8 mouse cellular contexts compared by ENCODE assay signal in genomic region chr19:8989567-8990431, GRCm38 (mm10). TPM values are rescaled to one million over a fixed set of nuclear protein-coding genes. Genes with fewer than 3 reads are reported as not detected.
DNase-seq lines count a peak whose midpoint lies in the region; ATAC-seq and TF ChIP-seq lines count a peak whose summit lies in the region.

No protein-coding gene starts in this region.

- WGBS in hindbrain, embryonic 15.5 days: under 1% methylated on average over 53 of the region's 53 CpGs
- 1% methylated on average over 53 of the region's 53 CpGs for WGBS in liver, embryonic 12.5 days (ENCODE audit: insufficient replicate concordance)

- peak overlapping the region; percentile 65 for H3K9ac ChIP-seq in ES-Bruce4 (ENCODE audit: low read depth, poor library complexity, severe bottlenecking)
- H3K9ac ChIP-seq in hindbrain, embryonic 15.5 days: peak overlapping the region; percentile 34
- peak overlapping the region; percentile 60 for H3K9ac ChIP-seq in liver, embryonic 12.5 days

- no peak for TF ChIP-seq POLR2A in ES-Bruce4 (IDR thresholded peaks at IDR 0.05; ENCODE audit: insufficient read depth, low read length)

- peaks cover 8% of the 10 kb centered on the region for H3K4me1 ChIP-seq in ES-Bruce4 (ENCODE audit: control insufficient read depth, insufficient read depth, low read length)
- H3K4me1 ChIP-seq in hindbrain, embryonic 15.5 days (replicated peaks): peaks cover 36% of the 10 kb centered on the region
- H3K4me1 ChIP-seq in liver, embryonic 12.5 days: peaks cover 42% of the 10 kb centered on the region

- peak overlapping the region; percentile 29 for H3K27ac ChIP-seq in ES-Bruce4 (ENCODE audit: insufficient read depth, low read length)
- peak overlapping the region; percentile 100 for H3K27ac ChIP-seq in gastrocnemius, adult 2 months
- H3K27ac ChIP-seq in hindbrain, embryonic 15.5 days (replicated peaks): peak overlapping the region; percentile 63
- 0 out of 2 replicates have a peak overlapping the region, but pooled peaks have one; percentile 9 for H3K27ac ChIP-seq in liver, embryonic 12.5 days

- intact Hi-C loops in gastrocnemius, adult 2 months (cut with DNase I): loop anchor here (5.0 kb wide), 1 partner anchor 38 kb away; no protein-coding TSS in a partner anchor

- no peaks in the 10 kb centered on the region for H3K27me3 ChIP-seq in ES-Bruce4 (ENCODE audit: control insufficient read depth, insufficient read depth, low read length, poor library complexity, severe bottlenecking)
- H3K27me3 ChIP-seq in hindbrain, embryonic 15.5 days: peaks cover 36% of the 10 kb centered on the region
- H3K27me3 ChIP-seq in liver, embryonic 12.5 days (replicated peaks): peaks cover 66% of the 10 kb centered on the region

- ATAC-seq in hindbrain, embryonic 15.5 days (ENCODE audit: low FRiP score, low read depth): peak; percentile 51; the same call in 1 of the 2 replicates
- ATAC-seq in liver, embryonic 12.5 days: peak; percentile 30

- peak; percentile 91 for DNase-seq in adrenal gland, postnatal 14 days
- peak; percentile 95 for DNase-seq in gastrocnemius, adult 2 months
- DNase-seq in natural killer cell, adult 2 months (ENCODE audit: low spot score in 2 of 2): peak; percentile 69 to 74
- DNase-seq in urinary bladder, adult 18-20 months (ENCODE audit: low spot score in 2 of 2): peak; percentile 88 to 92
- no peak for DNase-seq in c-Kit-positive CD71-positive TER-119-positive erythroid progenitor cells, embryonic 14.5 days (ENCODE audit: low spot score)

- peak overlapping the region; percentile 79 for H3K4me3 ChIP-seq in ES-Bruce4 (ENCODE audit: low read depth, low read length)
- H3K4me3 ChIP-seq in gastrocnemius, adult 2 months: peak overlapping the region; percentile 99
- peak overlapping the region; percentile 49 for H3K4me3 ChIP-seq in hindbrain, embryonic 15.5 days
- H3K4me3 ChIP-seq in liver, embryonic 12.5 days: peak overlapping the region; percentile 59

- H3K9me3 ChIP-seq in ES-Bruce4 (replicated peaks; ENCODE audit: control insufficient read depth, insufficient read depth, low read length, poor library complexity, severe bottlenecking): no peaks in the 10 kb centered on the region
- H3K9me3 ChIP-seq in hindbrain, embryonic 15.5 days: no peaks in the 10 kb centered on the region
- H3K9me3 ChIP-seq in liver, embryonic 12.5 days (replicated peaks): no peaks in the 10 kb centered on the region

- no peak for TF ChIP-seq CTCF in ES-Bruce4 (IDR thresholded peaks at IDR 0.05; ENCODE audit: low read depth, low read length)
- peak; percentile 40 for TF ChIP-seq CTCF in gastrocnemius, adult 2 months (IDR thresholded peaks at IDR 0.05)

- TF ChIP-seq EP300 in ES-Bruce4 (IDR thresholded peaks at IDR 0.05; ENCODE audit: insufficient read depth, low read depth, low read length): peak; percentile 37; the same call in 1 of the 2 replicates

- H3K36me3 ChIP-seq in ES-Bruce4 (ENCODE audit: control insufficient read depth, insufficient read depth, low read length, poor library complexity, severe bottlenecking): no peaks in the 10 kb centered on the region
- H3K36me3 ChIP-seq in hindbrain, embryonic 15.5 days: no peaks in the 10 kb centered on the region
- no peaks in the 10 kb centered on the region for H3K36me3 ChIP-seq in liver, embryonic 12.5 days

- peak overlapping the region; percentile 74 for H3K4me2 ChIP-seq in hindbrain, embryonic 15.5 days
- H3K4me2 ChIP-seq in liver, embryonic 12.5 days: peak overlapping the region; percentile 87

RNA-seq across cellular contexts. Expression of gene Ahnak, which starts 0.7 kb away (rescaled TPM):
- 162 and 163 TPM in 2 replicates for polyA plus RNA-seq in ES-Bruce4 (2011; ENCODE audit: insufficient read depth, insufficient read length, low read depth, missing spikeins)
- 157 and 186 TPM in 2 replicates for total RNA-seq in adrenal gland, postnatal 14 days (2021)
- 100 to 1,000 TPM; 212 to 217 TPM for total RNA-seq in gastrocnemius, adult 2 months (2021)
- polyA plus RNA-seq in hindbrain, embryonic 15.5 days (2015; fragmentation: Nextera tagmentation; extraction: Ambion mirVana): 4.6 TPM in 2 replicates
- 1.8 and 2.0 TPM in 2 replicates for polyA plus RNA-seq in liver, embryonic 12.5 days (2016; fragmentation: Nextera tagmentation; extraction: Ambion mirVana)

RNA-seq across cellular contexts. Expression of gene Eef1g, which starts 23.0 kb away (rescaled TPM):
- 1,175 and 1,274 TPM in 2 replicates for polyA plus RNA-seq in ES-Bruce4 (2011; ENCODE audit: insufficient read depth, insufficient read length, low read depth, missing spikeins)
- total RNA-seq in adrenal gland, postnatal 14 days (2021): 355 and 413 TPM in 2 replicates
- total RNA-seq in gastrocnemius, adult 2 months (2021): 100 to 1,000 TPM; 423 to 463 TPM
- polyA plus RNA-seq in hindbrain, embryonic 15.5 days (2015; fragmentation: Nextera tagmentation; extraction: Ambion mirVana): 289 TPM in 2 replicates
- polyA plus RNA-seq in liver, embryonic 12.5 days (2016; fragmentation: Nextera tagmentation; extraction: Ambion mirVana): 358 and 366 TPM in 2 replicates

RNA-seq across cellular contexts. Expression of gene Tut1, which starts 36.2 kb away (rescaled TPM):
- polyA plus RNA-seq in ES-Bruce4 (2011; ENCODE audit: insufficient read depth, insufficient read length, low read depth, missing spikeins): 26.4 and 30.1 TPM in 2 replicates
- total RNA-seq in adrenal gland, postnatal 14 days (2021): 20.2 and 21.7 TPM in 2 replicates
- total RNA-seq in gastrocnemius, adult 2 months (2021): 10 to 100 TPM in 1 of 2 experiments, 1 to 10 TPM in 1; 7.9 to 10.4 TPM
- 24.9 and 25.4 TPM in 2 replicates for polyA plus RNA-seq in hindbrain, embryonic 15.5 days (2015; fragmentation: Nextera tagmentation; extraction: Ambion mirVana)
- polyA plus RNA-seq in liver, embryonic 12.5 days (2016; fragmentation: Nextera tagmentation; extraction: Ambion mirVana): 26.0 and 27.7 TPM in 2 replicates

RNA-seq across cellular contexts. Expression of gene Mta2, which starts 48.1 kb away (rescaled TPM):
- 106 and 108 TPM in 2 replicates for polyA plus RNA-seq in ES-Bruce4 (2011; ENCODE audit: insufficient read depth, insufficient read length, low read depth, missing spikeins)
- total RNA-seq in adrenal gland, postnatal 14 days (2021): 93.1 and 105 TPM in 2 replicates
- 10 to 100 TPM; 23.5 to 27.2 TPM for total RNA-seq in gastrocnemius, adult 2 months (2021)
- polyA plus RNA-seq in hindbrain, embryonic 15.5 days (2015; fragmentation: Nextera tagmentation; extraction: Ambion mirVana): 103 and 109 TPM in 2 replicates
- 138 and 140 TPM in 2 replicates for polyA plus RNA-seq in liver, embryonic 12.5 days (2016; fragmentation: Nextera tagmentation; extraction: Ambion mirVana)

Comparison
In these comparisons a context has a peak if more than half of its experiments do, and no peak if none do; other contexts are left out.
1. H3K27ac ChIP-seq: peak in every context shown above with its lines; median percentile 100 in gastrocnemius, adult 2 months; 63 in hindbrain, embryonic 15.5 days; 29 in ES-Bruce4; 9 in liver, embryonic 12.5 days.
2. H3K4me3 ChIP-seq: peak in every context shown above with its lines; median percentile 99 in gastrocnemius, adult 2 months; 79 in ES-Bruce4; 59 in liver, embryonic 12.5 days; 49 in hindbrain, embryonic 15.5 days.
3. RNA of gene Ahnak, which starts 0.7 kb away (polyA plus RNA-seq): 162 to 163 TPM in ES-Bruce4; 4.6 TPM in hindbrain, embryonic 15.5 days and 1.8 to 2.0 TPM in liver, embryonic 12.5 days; every median in the first group is over 10 times any median in the second.
4. Peak in every context shown above with its lines, with median percentiles within 50 percentile points of each other: H3K9ac ChIP-seq.